Mouse (Mus musculus) heart, adult 8-10 months (tissue): Measurements from ENCODE around the gene Fbf1. TPM values are rescaled to one million over a fixed set of nuclear protein-coding genes. Genes with fewer than 3 reads are reported as not detected.

Experiments used
- DNase-seq: peaks from one replicate; pipeline ENCODE4 v3.0.0; 2022; ENCODE audit warnings: low spot score
- total RNA-seq, 4 experiments: library from RNA; stranded (reverse); gene quantifications; 2 replicates each; pipeline ENCODE4 v1.2.4; 2022

The Fbf1 gene
- total RNA-seq, result 10 to 100 TPM; 14.5 to 16.4 (median 15.2) TPM

GRCm38 (mm10) chr11:116167884-116168439, at the start of gene Fbf1:
TSS of gene Fbf1 (minus strand) at chr11:116168166.
- DNase-seq, result peak; percentile 96

- no peak for DNase-seq
Observed at GRCm38 (mm10) chr11:116216549-116216948, 48.6 kb upstream of the Fbf1 start.

DNA sequence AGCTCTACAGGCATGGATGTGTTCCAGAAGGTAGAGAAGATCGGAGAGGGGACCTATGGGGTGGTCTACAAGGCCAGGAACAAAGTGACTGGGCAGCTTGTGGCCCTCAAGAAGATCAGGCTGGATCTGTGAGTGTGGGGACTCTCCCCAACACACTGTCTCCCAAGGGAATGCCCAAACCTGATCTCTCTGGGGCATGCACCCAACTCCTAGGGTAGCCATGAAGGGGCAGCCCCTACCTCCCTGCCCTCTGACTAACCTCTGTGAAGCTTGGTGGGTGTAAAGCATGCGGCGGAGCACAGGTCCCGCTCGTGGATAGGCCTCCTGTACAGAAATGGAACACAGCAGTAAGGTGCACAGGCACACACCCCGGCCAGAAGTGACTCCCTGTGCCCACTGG, 48.0 kb upstream of the Fbf1 start:
- no peak for DNase-seq

DNA sequence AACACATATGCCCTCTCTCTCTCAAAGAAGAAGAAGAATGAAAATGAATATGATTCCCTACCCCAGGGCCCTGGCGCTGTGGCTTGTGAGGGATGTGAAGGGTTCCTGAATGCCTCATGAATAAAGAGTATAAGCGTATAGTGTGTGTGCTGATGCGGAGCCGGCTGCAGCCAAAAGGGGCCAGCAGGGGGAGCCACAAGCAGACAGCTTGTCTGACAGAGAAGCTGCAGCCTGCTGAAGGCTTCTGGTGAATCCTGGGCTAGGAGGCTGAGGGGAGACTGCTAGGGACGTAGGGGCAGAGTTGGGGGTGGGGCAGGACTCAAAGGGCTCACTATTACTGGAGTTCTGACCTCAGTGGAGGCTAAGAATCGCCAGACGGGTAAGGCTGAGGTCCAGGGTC, 47.2 kb upstream of the Fbf1 start:
- DNase-seq, result no peak

DNA sequence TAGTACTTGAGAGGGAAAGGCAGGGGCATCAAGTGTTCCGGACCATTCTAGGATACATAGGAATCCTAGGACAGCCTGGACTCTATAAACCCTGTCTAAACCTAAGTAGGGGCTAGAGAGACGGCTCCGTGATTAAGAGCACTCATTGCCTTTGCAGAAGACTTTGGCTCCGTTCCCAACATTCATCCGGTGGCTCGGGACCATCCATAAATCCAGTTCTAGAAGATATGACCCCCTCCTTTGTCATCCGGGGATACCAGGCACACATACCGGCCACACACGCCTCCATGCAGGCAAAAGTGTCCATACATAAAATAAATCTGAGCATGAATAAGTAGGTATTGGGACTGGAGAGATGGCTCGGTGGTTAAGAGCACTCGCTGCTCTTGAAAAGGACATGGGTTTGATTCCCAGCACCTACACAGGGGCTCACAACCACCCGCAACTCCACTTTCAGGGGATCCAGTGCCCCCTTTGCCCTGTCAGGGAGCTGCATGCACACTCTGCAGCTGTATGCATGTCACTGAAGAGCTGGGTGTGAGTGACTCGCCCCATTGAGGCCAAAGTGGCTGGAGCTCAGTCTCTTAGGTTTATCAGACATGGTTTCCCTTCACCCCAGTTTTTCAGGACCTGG, 46.0 kb upstream of the Fbf1 start:
- no peak for DNase-seq

GRCm38 (mm10) chr11:116212847-116213246, 44.9 kb upstream of the Fbf1 start:
- no peak for DNase-seq

DNA sequence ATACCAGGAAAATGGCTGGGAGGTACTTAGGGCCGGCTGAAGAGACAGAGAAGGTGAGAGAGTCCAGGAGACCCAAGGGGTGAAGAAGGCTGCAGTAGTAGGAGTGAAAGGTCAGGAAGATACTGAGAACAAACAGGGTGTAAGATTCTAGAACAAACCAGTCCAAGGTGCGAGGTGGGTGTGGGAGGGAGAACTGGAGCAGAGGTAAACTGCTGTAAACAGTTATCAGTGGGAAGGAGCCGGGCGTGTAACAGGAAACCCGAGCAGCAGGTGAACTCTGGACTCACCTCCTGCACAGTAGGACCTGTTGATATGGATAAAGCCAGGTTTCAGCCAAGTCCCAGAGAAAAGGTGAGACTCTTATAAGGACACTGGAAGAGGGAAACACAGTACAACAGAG, 42.7 kb upstream of the Fbf1 start:
- no peak for DNase-seq

DNA sequence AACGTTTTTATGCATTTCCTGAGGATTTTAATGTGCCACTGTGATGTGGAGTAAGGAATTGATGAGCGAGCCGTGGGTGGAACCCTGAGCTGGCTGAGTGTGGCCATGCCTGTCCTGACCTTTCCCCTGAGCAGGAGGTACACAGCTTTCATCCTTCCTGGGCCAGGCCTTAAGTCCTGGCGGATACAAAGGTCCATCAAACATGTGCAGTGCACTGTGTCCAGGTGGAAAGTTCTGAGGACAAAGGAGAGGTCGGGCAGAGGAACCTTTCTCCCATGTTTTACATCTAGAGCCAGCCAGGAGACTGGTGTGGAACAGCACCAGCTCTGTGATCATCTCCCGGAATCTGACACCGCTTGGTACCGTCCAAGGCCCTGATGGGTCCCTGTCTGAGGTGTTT, 41.3 kb upstream of the Fbf1 start:
- no peak for DNase-seq

DNA sequence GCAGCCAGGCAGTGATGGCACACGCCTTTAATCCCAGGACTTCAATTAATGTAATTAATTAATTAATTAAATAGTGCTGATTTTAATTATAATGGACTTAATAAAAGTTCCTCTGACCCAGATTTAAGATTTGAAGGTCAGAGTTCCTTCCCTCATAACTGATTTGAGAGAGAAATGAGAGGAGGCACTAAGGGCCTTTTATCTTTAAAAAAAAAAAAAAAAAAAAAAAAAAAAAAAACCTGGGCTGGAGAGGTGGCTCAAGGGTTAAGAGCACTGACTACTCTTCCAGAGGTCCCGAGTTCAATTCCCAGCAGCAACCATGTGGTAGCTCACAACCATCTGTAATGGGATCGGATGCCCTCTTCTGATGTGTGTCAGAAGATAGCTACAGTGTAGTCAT, 40.7 kb upstream of the Fbf1 start:
- no peak for DNase-seq

DNA sequence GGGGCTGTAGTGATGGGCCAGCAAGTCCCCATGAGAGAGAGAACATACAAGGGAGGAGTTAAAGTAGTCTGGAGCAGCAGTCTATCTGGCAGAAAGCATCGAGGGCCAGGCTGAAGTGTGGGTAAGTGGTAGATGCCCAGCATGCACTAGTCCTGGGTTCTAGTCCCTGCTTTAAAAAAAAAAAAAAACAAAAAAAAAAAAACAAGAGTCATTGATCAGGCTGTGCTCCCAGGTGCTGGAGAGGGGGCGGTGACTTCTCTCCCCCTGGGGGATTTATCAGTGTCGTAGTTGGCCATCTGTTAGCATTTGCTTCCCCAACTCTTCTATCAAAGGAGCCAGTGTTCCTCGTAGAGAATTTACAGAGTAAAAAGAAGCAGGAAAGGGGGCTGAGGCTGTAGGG, 38.7 kb upstream of the Fbf1 start:
- DNase-seq, result no peak

- no peak for DNase-seq
Observed at GRCm38 (mm10) chr11:116203150-116203549, 35.2 kb upstream of the Fbf1 start.

GRCm38 (mm10) chr11:116201151-116201550, 33.2 kb upstream of the Fbf1 start:
- no peak for DNase-seq

DNA sequence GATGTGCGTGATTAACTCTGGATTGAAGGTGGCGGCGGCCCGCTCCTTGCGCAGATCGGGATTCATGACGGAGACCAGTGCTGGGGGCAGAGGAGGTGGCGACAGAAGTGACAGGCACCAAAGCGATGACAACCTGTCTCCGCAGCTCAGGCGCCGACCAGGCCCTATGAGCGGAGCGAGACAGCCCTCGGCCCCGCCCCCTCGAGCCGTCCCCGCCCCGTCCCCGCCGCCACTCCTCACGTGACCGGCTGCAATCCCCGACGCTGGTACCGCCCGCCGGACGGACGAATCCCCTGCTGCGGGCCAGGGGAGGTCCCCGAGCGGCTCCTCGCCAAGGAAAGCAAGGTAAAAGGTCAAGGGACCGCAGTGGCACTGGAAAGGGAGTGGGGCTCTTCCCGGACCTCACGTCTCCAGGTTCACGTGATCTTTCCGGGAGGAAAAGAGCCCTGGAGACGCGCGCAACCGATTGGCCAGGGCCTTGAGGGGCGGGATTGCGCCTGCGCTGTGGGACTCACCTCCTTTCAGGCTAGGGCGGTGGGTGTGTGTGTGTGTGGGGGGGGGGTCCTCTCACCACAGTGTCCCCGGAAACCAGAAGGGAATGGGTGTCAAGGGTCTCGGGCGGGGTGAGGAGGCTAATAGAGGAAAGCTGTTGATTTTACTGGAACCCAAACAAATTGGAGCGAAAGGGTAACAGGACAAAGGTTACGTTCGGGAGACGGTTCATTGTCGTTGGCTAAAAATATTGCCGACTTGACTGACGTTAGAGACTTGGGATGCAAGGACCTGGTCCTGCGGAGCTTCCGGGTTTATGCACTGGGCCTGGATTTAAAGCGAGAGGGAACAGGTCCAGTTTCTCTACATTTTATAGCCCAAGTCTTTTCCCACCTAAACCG, 30.9 kb upstream of the Fbf1 start, which contains the start of the genes Ten1 and Acox1:
TSS of gene Ten1 (plus strand) at position 217 of the 893 bp plus-strand sequence.
TSS of gene Acox1 (minus strand) at position 407 of the 893 bp plus-strand sequence.
- peak; percentile 99 for DNase-seq

- DNase-seq, result no peak
Observed at GRCm38 (mm10) chr11:116198132-116198531, 30.2 kb upstream of the Fbf1 start.

- DNase-seq, result no peak
Observed at GRCm38 (mm10) chr11:116197584-116197906, 29.6 kb upstream of the Fbf1 start.

- DNase-seq, result no peak
Observed at GRCm38 (mm10) chr11:116196866-116197583, 29.1 kb upstream of the Fbf1 start.

GRCm38 (mm10) chr11:116196336-116196735, 28.4 kb upstream of the Fbf1 start:
- no peak for DNase-seq

- DNase-seq, result no peak
Observed at GRCm38 (mm10) chr11:116195252-116195651, 27.3 kb upstream of the Fbf1 start.

GRCm38 (mm10) chr11:116194619-116195018, 26.7 kb upstream of the Fbf1 start:
- DNase-seq, result no peak

DNA sequence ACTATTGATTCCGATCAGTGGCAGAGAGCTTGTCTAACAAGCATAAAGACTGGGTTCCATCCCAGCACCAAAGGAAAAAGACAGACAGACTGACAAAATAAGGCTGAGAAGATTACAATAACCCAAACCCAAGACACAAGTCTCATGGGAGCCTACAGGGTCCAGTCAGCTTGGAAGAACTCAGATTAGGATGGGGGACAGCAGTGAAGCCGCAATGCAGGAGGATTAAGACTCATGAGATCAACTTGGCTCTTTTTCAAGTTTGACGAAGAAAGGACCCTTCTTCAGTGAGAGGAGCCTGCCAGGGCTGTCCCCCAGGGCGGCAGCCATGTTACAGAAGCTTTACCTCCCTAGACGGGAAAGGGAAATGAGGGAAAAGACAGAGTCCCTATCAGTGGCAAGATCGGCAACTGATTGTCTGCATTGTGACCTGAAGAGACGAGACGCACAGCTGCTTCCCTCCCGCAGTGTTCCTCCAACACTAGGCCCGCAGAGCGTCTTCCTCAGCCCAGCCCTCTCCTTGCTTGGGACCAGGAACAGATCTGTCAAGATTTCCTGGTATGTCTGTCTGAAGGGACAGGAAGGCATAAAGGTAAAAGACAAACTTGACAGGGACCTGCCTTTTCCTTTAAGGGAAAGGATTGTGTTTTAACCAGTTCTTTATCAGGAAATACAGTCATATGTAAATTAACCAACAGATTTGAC, 19.4 kb upstream of the Fbf1 start:
- DNase-seq, result no peak

DNA sequence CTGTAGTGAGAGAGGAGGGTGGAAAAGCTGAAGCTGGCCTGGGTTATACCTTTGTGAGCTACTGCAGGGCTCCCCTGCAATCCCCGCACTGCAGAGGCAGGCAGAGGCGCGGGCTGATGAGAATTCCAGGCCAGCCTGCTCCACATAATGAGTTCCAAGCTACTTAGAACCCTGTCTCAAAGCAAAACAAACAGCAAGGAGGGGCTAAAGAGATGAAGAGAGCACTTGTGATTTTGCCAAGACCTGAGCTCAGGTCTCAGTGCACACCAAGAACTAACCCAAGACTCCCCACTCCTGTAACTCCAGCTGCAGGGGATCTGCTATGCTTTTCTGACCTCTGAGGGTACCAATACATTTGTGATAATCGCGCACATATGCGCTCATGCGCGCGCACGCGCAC, 18.4 kb upstream of the Fbf1 start:
- no peak for DNase-seq
